Mouse (Mus musculus) limb, embryonic 13.5 days (tissue): Measurements from ENCODE around the gene Angptl6. TPM values are rescaled to one million over a fixed set of nuclear protein-coding genes. Genes with fewer than 3 reads are reported as not detected.

Experiments
- ATAC-seq: fragments of 200-750 bp; cut with Nextera tagmentation; 2 replicates; pipeline ENCODE4 v1.8.0; 2017; ENCODE audit warnings: low read depth, moderate number of reproducible peaks, moderate TSS enrichment; ENCODE audit not compliant: low FRiP score
- H3K27ac ChIP-seq: fragments of 300-500 bp; sonication (generic); 2 replicates; pipeline ENCODE4 v1.5.1; 2015; ENCODE audit warnings: inconsistent platforms, mild to moderate bottlenecking, moderate library complexity
- H3K27me3 ChIP-seq: fragments of 300-500 bp; sonication (generic); 2 replicates; pipeline ENCODE4 v1.6.1; 2015; ENCODE audit warnings: mild to moderate bottlenecking, inconsistent platforms
- H3K36me3 ChIP-seq: fragments of 300-500 bp; sonication (generic); 2 replicates; pipeline ENCODE4 v1.6.1; 2015; ENCODE audit warnings: inconsistent platforms, mild to moderate bottlenecking, moderate library complexity
- H3K4me1 ChIP-seq: fragments of 300-500 bp; sonication (generic); 2 replicates; pipeline ENCODE4 v1.6.1; 2015; ENCODE audit warnings: inconsistent platforms
- H3K4me2 ChIP-seq: fragments of 300-500 bp; sonication (generic); replicated peaks from 2 replicates; pipeline ENCODE4 v1.6.1; 2015; ENCODE audit warnings: inconsistent platforms, mild to moderate bottlenecking, moderate library complexity
- H3K4me3 ChIP-seq: fragments of 300-500 bp; sonication (generic); 2 replicates; pipeline ENCODE4 v1.5.1; 2015; ENCODE audit warnings: moderate library complexity, mild to moderate bottlenecking, inconsistent platforms
- H3K9ac ChIP-seq: fragments of 300-500 bp; sonication (generic); 2 replicates; pipeline ENCODE4 v1.6.1; 2015; ENCODE audit warnings: mild to moderate bottlenecking, inconsistent platforms
- H3K9me3 ChIP-seq: fragments of 300-500 bp; sonication (generic); 2 replicates; pipeline ENCODE4 v1.6.1; 2016; ENCODE audit warnings: inconsistent platforms
- WGBS: fragments of 180-500 bp; shearing (Covaris S2); methylation state at CpG from one replicate; pipeline ENCODE4 v1.1.7; 2015; 5-methylcytosine and 5-hydroxymethylcytosine counted together
- microRNA-seq: library from miRNA; unstranded; fragments of <30 nt; microRNA quantifications from one replicate; pipeline ENCODE4, GENCODE M21; 2016
- polyA plus RNA-seq: library from polyadenylated mRNA; unstranded; fragments of >200 nt; fragmentation: Nextera tagmentation; extraction: Ambion mirVana; gene quantifications from 2 replicates; pipeline ENCODE4 v1.2.1, GENCODE M21; 2015

Angptl6 gene
- polyA plus RNA-seq, 1 experiment from 2014 or later, result 3.3 TPM

- H3K4me2 ChIP-seq, result no peak overlapping the region
- H3K27me3 ChIP-seq, result peaks cover 3% of the 10 kb centered on the region; the same call in 1 of the 2 replicates
- H3K4me3 ChIP-seq, result no peak overlapping the region
- peaks cover 6% of the 10 kb centered on the region for H3K4me1 ChIP-seq
- H3K36me3 ChIP-seq, result no peaks in the 10 kb centered on the region
- 69% methylated on average over 5 of the region's 5 CpGs for WGBS
- no peaks in the 10 kb centered on the region for H3K9me3 ChIP-seq
- ATAC-seq, result no peak
- H3K9ac ChIP-seq, result no peak overlapping the region
- no peak overlapping the region for H3K27ac ChIP-seq
Observed at GRCm38 (mm10) chr9:20825781-20826180, 53.7 kb downstream of the Angptl6 start.

Small RNA genes lying within 50 kb of the gene (microRNA-seq; reads per million reads assigned to microRNA genes)
- not detected for gene Mir7081

Other genes starting within 250 kb of the Angptl6 start
- 375 and 411 TPM in 2 replicates for gene Ubl5, start 236.8 kb downstream of the Angptl6 start, polyA plus RNA-seq
- gene Fbxl12, start 235.0 kb downstream of the Angptl6 start, polyA plus RNA-seq, result 21.3 and 21.5 TPM in 2 replicates
- gene Pin1, start 227.6 kb downstream of the Angptl6 start, polyA plus RNA-seq, result 49.9 and 50.5 TPM in 2 replicates
- 4.9 and 5.7 TPM in 2 replicates for gene Olfm2, start 133.4 kb downstream of the Angptl6 start, polyA plus RNA-seq
- gene Col5a3, start 64.7 kb downstream of the Angptl6 start, polyA plus RNA-seq, result 0.60 and 0.62 TPM in 2 replicates
- not detected in 2 replicates for gene Rdh8, start 61.2 kb downstream of the Angptl6 start, polyA plus RNA-seq
- gene A230050P20Rik, start 11.1 kb downstream of the Angptl6 start, polyA plus RNA-seq, result 4.6 and 5.6 TPM in 2 replicates
- 85.9 and 91.3 TPM in 2 replicates for gene Ppan, start 8.4 kb upstream of the Angptl6 start, polyA plus RNA-seq
- 329 and 337 TPM in 2 replicates for gene Eif3g, start 18.9 kb upstream of the Angptl6 start, polyA plus RNA-seq
- 97.6 and 104 TPM in 2 replicates for gene Dnmt1, start 80.2 kb upstream of the Angptl6 start, polyA plus RNA-seq
- gene S1pr2, start 97.1 kb upstream of the Angptl6 start, polyA plus RNA-seq, result 60.3 and 66.9 TPM in 2 replicates
- gene Mrpl4, start 123.0 kb upstream of the Angptl6 start, polyA plus RNA-seq, result 131 and 133 TPM in 2 replicates
- 12.3 and 13.9 TPM in 2 replicates for gene Icam1, start 136.3 kb upstream of the Angptl6 start, polyA plus RNA-seq
- gene Icam4, start 149.6 kb upstream of the Angptl6 start, polyA plus RNA-seq, result 0.62 and 2.2 TPM in 2 replicates
- gene Icam5, start 152.3 kb upstream of the Angptl6 start, polyA plus RNA-seq, result 0.05 and 0.08 TPM in 2 replicates
- gene Zglp1, start 187.4 kb upstream of the Angptl6 start, polyA plus RNA-seq, result 1.0 and 1.3 TPM in 2 replicates
- gene Gm49373, start 193.4 kb upstream of the Angptl6 start, polyA plus RNA-seq, result 0.59 and 0.88 TPM in 2 replicates
- 54.8 and 61.6 TPM in 2 replicates for gene Fdx1l, start 193.9 kb upstream of the Angptl6 start, polyA plus RNA-seq
- 1.8 and 2.1 TPM in 2 replicates for gene Gm38431, start 212.3 kb upstream of the Angptl6 start, polyA plus RNA-seq
- gene Raver1, start 212.3 kb upstream of the Angptl6 start, polyA plus RNA-seq, result 55.0 and 63.2 TPM in 2 replicates